Mouse (Mus musculus): ENCODE results near the gene Fam50b.

DNA sequence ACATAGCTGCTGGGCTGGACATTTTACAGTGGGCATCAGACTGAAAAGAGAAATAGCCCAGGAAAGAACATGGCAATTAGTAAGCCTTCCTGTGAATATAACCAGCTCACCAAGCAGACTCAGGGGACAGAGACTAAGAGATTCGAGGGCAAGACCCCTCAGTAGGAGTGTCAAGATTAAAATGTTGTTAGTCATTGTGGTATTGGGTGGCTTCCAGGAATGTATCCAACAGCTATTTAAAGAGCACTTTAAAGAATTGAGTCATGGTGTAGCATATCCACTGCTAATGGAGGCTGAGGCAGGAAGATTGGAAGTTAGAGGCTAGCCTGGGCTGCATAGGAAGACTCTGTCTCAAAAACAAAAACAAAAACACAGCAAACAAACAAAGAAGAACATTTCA is 870 bp upstream of the Fam50b start:
- TF ChIP-seq GATA1 (IDR thresholded peaks at IDR 0.05; ENCODE audit: borderline replicate concordance, low read length) (no peak), FLI1 (IDR thresholded peaks at IDR 0.05; ENCODE audit: low read length) (no peak)

All from megakaryocyte, embryonic 14.5 days (primary cell).